Comparison of ENCODE assay signal across 20 mouse cellular contexts in genomic region chr2:127128926-127129325, GRCm38 (mm10).
"Had no signal": no experiment of that assay in that cellular context is flagged by ENCODE, and none has a peak within 500 bp of the region (broad histone marks: within the 10 kb centered on the region; RNA-seq: fewer than 3 reads in every experiment).

No protein-coding gene starts in this region.

- H3K4me2 ChIP-seq: limb, embryonic 13.5 days; liver, embryonic 15.5 days had no signal

- H3K27me3 ChIP-seq: limb, embryonic 13.5 days; liver, embryonic 15.5 days had no signal

- H3K9ac ChIP-seq: limb, embryonic 13.5 days; liver, embryonic 15.5 days had no signal

- H3K27ac ChIP-seq: kidney, postnatal 0 days; layer of hippocampus, adult 2 months; left cerebral cortex, adult 2 months; limb, embryonic 13.5 days; liver, embryonic 15.5 days; stomach, postnatal 0 days had no signal

- H3K4me3 ChIP-seq: layer of hippocampus, adult 2 months; left cerebral cortex, adult 2 months; limb, embryonic 13.5 days; liver, embryonic 15.5 days had no signal

- DNase-seq: kidney, adult 2 months; kidney, postnatal 25 days; layer of hippocampus, adult 9-11 months; layer of hippocampus, postnatal 36 days; lung, adult 2 months; lung, postnatal 14 days; lung, postnatal 4 days; midbrain, embryonic 14.5 days; right cerebral cortex, postnatal 14 days; right cerebral cortex, postnatal 4 days; thymus, adult 2 months; thymus, postnatal 14 days; thymus, postnatal 4 days had no signal

- ATAC-seq: intestine, postnatal 0 days had no signal

- H3K9me3 ChIP-seq: limb, embryonic 13.5 days; liver, embryonic 15.5 days had no signal
